Mouse (Mus musculus): ENCODE results near the gene Gm45717. TPM values are rescaled to one million over a fixed set of nuclear protein-coding genes. Genes with fewer than 3 reads are reported as not detected.

Gene Gm45717
- total and polyA plus RNA-seq, 3 experiments = not detected

DNA sequence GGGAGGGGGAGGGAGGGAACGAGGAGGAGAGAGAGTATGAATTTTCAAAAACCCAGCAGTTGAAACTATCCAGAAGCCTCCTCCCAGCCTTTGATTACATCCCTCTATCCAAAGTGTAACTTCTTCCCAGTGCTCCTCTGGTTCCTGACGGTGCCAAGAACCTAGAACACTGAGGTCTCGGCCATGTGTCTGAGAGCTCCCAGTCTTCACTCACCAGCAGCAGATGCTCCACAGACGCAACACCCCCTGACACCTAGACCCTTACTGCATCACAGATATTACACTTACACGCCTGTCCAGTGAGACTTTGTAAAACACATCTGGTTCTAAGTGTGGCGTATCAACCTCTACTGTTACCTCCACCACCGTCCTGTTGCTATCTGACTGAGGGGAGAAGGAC lies 3.3 kb downstream of the Gm45717 start:
- H3K4me1 ChIP-seq (ENCODE audit: control insufficient read depth in 1 of 2, insufficient read depth in 2 of 2, low read length in 2 of 2) = peaks cover 0 to 22% of the 10 kb centered on the region in 2 experiments; a peak in 3 of 4 replicates
- no peaks in the 10 kb centered on the region for H3K27me3 ChIP-seq (ENCODE audit: control insufficient read depth in 1 of 2, insufficient read depth in 2 of 2, low read length in 2 of 2)
- H3K27ac ChIP-seq (ENCODE audit: control insufficient read depth, low read depth, low read length) = no peak overlapping the region
- no peaks in the 10 kb centered on the region for H3K9me3 ChIP-seq (replicated peaks; ENCODE audit: insufficient read depth, low read length)
- peaks cover 29% of the 10 kb centered on the region for H3K79me2 ChIP-seq (ENCODE audit: control insufficient read depth, insufficient read depth, low read length, poor library complexity)
- H3K9ac ChIP-seq (ENCODE audit: control insufficient read depth, low read depth, low read length, poor library complexity, severe bottlenecking) = no peak overlapping the region
- TF ChIP-seq ZNF384 (IDR thresholded peaks at IDR 0.05; ENCODE audit: low read depth, low read length) = no peak
- no peak for TF ChIP-seq TCF12 (IDR thresholded peaks at IDR 0.05; ENCODE audit: low read depth, low read length)
- no peak for TF ChIP-seq MAX (IDR thresholded peaks at IDR 0.05; ENCODE audit: low read length)
- no peak for TF ChIP-seq NRF1 (IDR thresholded peaks at IDR 0.05; ENCODE audit: insufficient read depth, low read depth, low read length, poor library complexity, severe bottlenecking)
- TF ChIP-seq CHD1 (IDR thresholded peaks at IDR 0.05; ENCODE audit: low read depth, low read length) = no peak
- TF ChIP-seq TBP (IDR thresholded peaks at IDR 0.05; ENCODE audit: low read depth, low read length) = no peak
- no peak for TF ChIP-seq SIN3A (IDR thresholded peaks at IDR 0.05; ENCODE audit: low read length)
- TF ChIP-seq ZMIZ1 (IDR thresholded peaks at IDR 0.05; ENCODE audit: low read depth, low read length) = no peak
- no peak for TF ChIP-seq MAZ (IDR thresholded peaks at IDR 0.05; ENCODE audit: low read depth, low read length)
- no peak for TF ChIP-seq POLR2AphosphoS5 (IDR thresholded peaks at IDR 0.05; ENCODE audit: borderline replicate concordance, low read depth, low read length)
- TF ChIP-seq EP300 (IDR thresholded peaks at IDR 0.05; ENCODE audit: low read depth in 1 of 2, low read length in 2 of 2) = no peak
- H3K4me3 ChIP-seq (ENCODE audit: control insufficient read depth in 1 of 2, insufficient read depth in 1 of 2, low read depth in 2 of 2, low read length in 2 of 2) = no peak overlapping the region
- peaks cover 0 to 14% of the 10 kb centered on the region in 2 experiments; a peak in 2 of 4 replicates for H3K36me3 ChIP-seq (ENCODE audit: control insufficient read depth in 1 of 2, insufficient read depth in 2 of 2, low read length in 2 of 2)
- DNase-seq (ENCODE audit: low read depth, low spot score) = no peak

DNA sequence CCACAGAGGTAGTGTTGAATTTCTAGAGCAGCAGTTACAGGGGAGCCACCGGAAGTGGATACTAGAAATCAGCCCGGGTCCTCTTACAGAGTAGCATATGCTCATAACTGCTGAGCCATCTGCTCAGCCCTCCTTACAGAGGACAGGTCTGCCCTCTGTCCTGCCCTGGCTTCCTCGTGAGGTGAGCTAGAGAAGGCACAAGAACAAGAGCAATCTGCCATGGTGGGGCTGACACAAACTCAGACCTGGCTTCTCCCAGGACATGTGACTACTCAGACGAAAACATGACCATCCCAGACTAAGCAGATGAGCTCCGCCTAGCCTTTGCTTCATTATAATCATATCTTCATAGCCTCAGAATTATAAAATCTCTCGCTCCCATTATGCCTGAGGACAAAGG lies 4.0 kb downstream of the Gm45717 start:
- peaks cover 0 to 29% of the 10 kb centered on the region in 2 experiments; a peak in 3 of 4 replicates for H3K4me1 ChIP-seq (ENCODE audit: control insufficient read depth in 1 of 2, insufficient read depth in 2 of 2, low read length in 2 of 2)
- no peak for TF ChIP-seq USF2 (IDR thresholded peaks at IDR 0.05; ENCODE audit: borderline replicate concordance in 1 of 2, insufficient read depth in 1 of 2, low read depth in 1 of 2, low read length in 2 of 2)
- TF ChIP-seq MAZ (IDR thresholded peaks at IDR 0.05; ENCODE audit: low read depth, low read length) = no peak
- no peak for TF ChIP-seq TBP (IDR thresholded peaks at IDR 0.05; ENCODE audit: low read depth, low read length)
- TF ChIP-seq POLR2AphosphoS2 (IDR thresholded peaks at IDR 0.05; ENCODE audit: low read length) = no peak
- TF ChIP-seq MAFK (IDR thresholded peaks at IDR 0.05; ENCODE audit: borderline replicate concordance, low read depth, low read length) = no peak
- TF ChIP-seq KAT2A (conservative IDR thresholded peaks at IDR 0.05; ENCODE audit: low read depth, low read length) = no peak
- H3K4me3 ChIP-seq (ENCODE audit: control insufficient read depth in 1 of 2, insufficient read depth in 1 of 2, low read depth in 2 of 2, low read length in 2 of 2) = no peak overlapping the region
- no peak for DNase-seq (ENCODE audit: low read depth, low spot score)
- H3K9ac ChIP-seq (ENCODE audit: control insufficient read depth, low read depth, low read length, poor library complexity, severe bottlenecking) = no peak overlapping the region
- no peaks in the 10 kb centered on the region for H3K9me3 ChIP-seq (replicated peaks; ENCODE audit: insufficient read depth, low read length)
- H3K36me3 ChIP-seq (ENCODE audit: control insufficient read depth in 1 of 2, insufficient read depth in 2 of 2, low read length in 2 of 2) = peaks cover 0 to 18% of the 10 kb centered on the region in 2 experiments; a peak in 2 of 4 replicates
- no peaks in the 10 kb centered on the region for H3K27me3 ChIP-seq (ENCODE audit: control insufficient read depth in 1 of 2, insufficient read depth in 2 of 2, low read length in 2 of 2)
- no peak overlapping the region for H3K27ac ChIP-seq (ENCODE audit: control insufficient read depth, low read depth, low read length)
- H3K79me2 ChIP-seq (ENCODE audit: control insufficient read depth, insufficient read depth, low read length, poor library complexity) = peaks cover 29% of the 10 kb centered on the region
